Mouse (Mus musculus) mesoderm, embryonic 11.5 days (tissue): ENCODE measurements around the gene Etl4.

ENCODE experiments used
- DNase-seq: peaks from one replicate; pipeline ENCODE4 v3.0.0-alpha.2; 2012; ENCODE audit warnings: low read depth, low spot score

Gene Etl4

GRCm38 (mm10) chr2:19909171-19909899 is at the start of gene Etl4:
Gene Etl4, plus strand, starts transcription at chr2:19909780.
- DNase-seq, result peak; percentile 73

GRCm38 (mm10) chr2:19869167-19869566 is 40.4 kb upstream of the Etl4 start:
- DNase-seq, result no peak

- DNase-seq, result no peak
Observed at GRCm38 (mm10) chr2:19871881-19872280, 37.7 kb upstream of the Etl4 start.

- no peak for DNase-seq
Observed at GRCm38 (mm10) chr2:19890875-19891274, 18.7 kb upstream of the Etl4 start.

GRCm38 (mm10) chr2:19909900-19910780 is 560 bp downstream of the Etl4 start:
- DNase-seq, result peak; percentile 7

GRCm38 (mm10) chr2:19910781-19911175 is 1.2 kb downstream of the Etl4 start:
- DNase-seq, result no peak

- DNase-seq, result peak; percentile 71
Observed at GRCm38 (mm10) chr2:19919190-19919589, 9.6 kb downstream of the Etl4 start.

GRCm38 (mm10) chr2:19930009-19930408 is 20.4 kb downstream of the Etl4 start:
- DNase-seq, result no peak

- DNase-seq, result no peak
Observed at GRCm38 (mm10) chr2:19933836-19934235, 24.3 kb downstream of the Etl4 start.

GRCm38 (mm10) chr2:19945205-19945604 is 35.6 kb downstream of the Etl4 start:
- no peak for DNase-seq

GRCm38 (mm10) chr2:19953028-19953427 is 43.4 kb downstream of the Etl4 start:
- no peak for DNase-seq

GRCm38 (mm10) chr2:19966445-19966844 is 56.9 kb downstream of the Etl4 start:
- no peak for DNase-seq

GRCm38 (mm10) chr2:20037671-20038070 is 128.1 kb downstream of the Etl4 start:
- DNase-seq, result no peak

- DNase-seq, result no peak
Observed at GRCm38 (mm10) chr2:20072377-20072776, 162.8 kb downstream of the Etl4 start.

- no peak for DNase-seq
Observed at GRCm38 (mm10) chr2:20076118-20076796, 166.7 kb downstream of the Etl4 start.

- DNase-seq, result no peak
Observed at GRCm38 (mm10) chr2:20084781-20085180, 175.2 kb downstream of the Etl4 start.

GRCm38 (mm10) chr2:20105456-20105855 is 195.9 kb downstream of the Etl4 start:
- DNase-seq, result no peak

- no peak for DNase-seq
Observed at GRCm38 (mm10) chr2:20111703-20112102, 202.1 kb downstream of the Etl4 start.

GRCm38 (mm10) chr2:20125914-20126313 is 216.3 kb downstream of the Etl4 start:
- no peak for DNase-seq

GRCm38 (mm10) chr2:20131792-20132191 is 222.2 kb downstream of the Etl4 start:
- DNase-seq, result no peak

GRCm38 (mm10) chr2:20138426-20138825 is 228.8 kb downstream of the Etl4 start:
- DNase-seq, result no peak

GRCm38 (mm10) chr2:20145368-20145767 is 235.8 kb downstream of the Etl4 start:
- no peak for DNase-seq
